Mouse (Mus musculus) intestine, postnatal 0 days (tissue): Measurements from ENCODE around the gene Synpo2. TPM values are rescaled to one million over a fixed set of nuclear protein-coding genes. Genes with fewer than 3 reads are reported as not detected.

Source experiments
- ATAC-seq: fragments of 200-750 bp; cut with Nextera tagmentation; 2 replicates; pipeline ENCODE4 v1.8.0; 2017; ENCODE audit warnings: mild to moderate bottlenecking, moderate TSS enrichment, moderate library complexity
- H3K27ac ChIP-seq: fragments of 300-500 bp; sonication (generic); 2 replicates; pipeline ENCODE4 v1.5.1; 2014; ENCODE audit warnings: mild to moderate bottlenecking, low read depth, low read length, moderate library complexity
- H3K27me3 ChIP-seq: fragments of 300-500 bp; sonication (generic); replicated peaks from 2 replicates; pipeline ENCODE4 v1.6.1; 2014; ENCODE audit warnings: low read length, mixed read lengths; ENCODE audit not compliant: control insufficient read depth, insufficient read depth
- H3K36me3 ChIP-seq: fragments of 300-500 bp; sonication (generic); 2 replicates; pipeline ENCODE4 v1.6.1; 2014; ENCODE audit warnings: mild to moderate bottlenecking, moderate library complexity; ENCODE audit not compliant: control insufficient read depth, insufficient read depth
- H3K4me1 ChIP-seq: fragments of 300-500 bp; sonication (generic); replicated peaks from 2 replicates; pipeline ENCODE4 v1.6.1; 2014; ENCODE audit warnings: antibody characterized with exemption, low read length, mixed read lengths; ENCODE audit not compliant: control insufficient read depth, insufficient read depth
- H3K4me2 ChIP-seq: fragments of 300-500 bp; sonication (generic); replicated peaks from 2 replicates; pipeline ENCODE4 v1.6.1; 2014; ENCODE audit warnings: low read depth, mild to moderate bottlenecking, moderate library complexity
- H3K4me3 ChIP-seq: fragments of 300-500 bp; sonication (generic); 2 replicates; pipeline ENCODE4 v1.5.1; 2014; ENCODE audit warnings: low read depth, low read length
- H3K9ac ChIP-seq: fragments of 300-500 bp; sonication (generic); 2 replicates; pipeline ENCODE4 v1.6.1; 2014; ENCODE audit warnings: mild to moderate bottlenecking, low read depth, low read length
- H3K9me3 ChIP-seq: fragments of 300-500 bp; sonication (generic); 2 replicates; pipeline ENCODE4 v1.6.1; 2016; ENCODE audit warnings: mixed run types; ENCODE audit not compliant: control insufficient read depth
- CTCF ChIP-seq: sonication (generic); IDR thresholded peaks from 2 replicates; pipeline ENCODE4 v1.5.1; 2016; ENCODE audit warnings: low read depth, mild to moderate bottlenecking, control low read depth, antibody characterized with exemption, moderate library complexity
- WGBS: fragments of 180-500 bp; shearing (Covaris S2); extraction: QIAGEN DNeasy Blood & Tissue Kit; methylation state at CpG from one replicate; pipeline ENCODE4 v1.1.7; 2014; 5-methylcytosine and 5-hydroxymethylcytosine counted together
- polyA plus RNA-seq: library from polyadenylated mRNA; unstranded; fragments of >200 nt; fragmentation: Nextera tagmentation; extraction: Ambion mirVana; gene quantifications from 2 replicates; pipeline ENCODE4 v1.2.1, GENCODE M21; 2015

Gene Synpo2
- polyA plus RNA-seq: 23.9 and 25.3 TPM in 2 replicates

- peak; percentile 56; the same call in 1 of the 2 replicates for ATAC-seq
- peaks cover 4% of the 10 kb centered on the region; the same call in 1 of the 2 replicates for H3K9me3 ChIP-seq
- 0 out of 2 replicates have a peak, but pooled peaks cover 3% of the 10 kb centered on the region for H3K4me1 ChIP-seq
- no peak within 1 kb of the TSS for H3K27ac ChIP-seq
- under 1% methylated on average over 20 of the region's 20 CpGs for WGBS
- peak within 1 kb of the TSS; percentile 55 for H3K4me3 ChIP-seq
- H3K9ac ChIP-seq: peak within 1 kb of the TSS; percentile 12
- no peaks in the 10 kb centered on the region for H3K36me3 ChIP-seq
- TF ChIP-seq CTCF: no peak
- H3K4me2 ChIP-seq: peak within 1 kb of the TSS; percentile 77
- no peaks in the 10 kb centered on the region for H3K27me3 ChIP-seq
Observed at GRCm38 (mm10) chr3:123235921-123236320, at the start of gene Synpo2. Synpo2 (minus strand) TSS chr3:123236149.

GRCm38 (mm10) chr3:123285649-123286048, 49.7 kb upstream of the Synpo2 start:
- no peak overlapping the region for H3K4me3 ChIP-seq
- H3K9me3 ChIP-seq: no peaks in the 10 kb centered on the region
- H3K4me2 ChIP-seq: no peak overlapping the region
- no peak for ATAC-seq
- H3K36me3 ChIP-seq: peaks cover 14% of the 10 kb centered on the region
- H3K9ac ChIP-seq: no peak overlapping the region
- no peak for TF ChIP-seq CTCF
- no peaks in the 10 kb centered on the region for H3K27me3 ChIP-seq
- H3K4me1 ChIP-seq: no peaks in the 10 kb centered on the region; the same call in 1 of the 2 replicates
- no peak overlapping the region for H3K27ac ChIP-seq

- Histone ChIP-seq H3K36me3 (peaks cover 27% of the 10 kb centered on the region), H3K27me3 (no peaks in the 10 kb centered on the region), H3K27ac (peak overlapping the region; percentile 76; the same call in 1 of the 2 replicates), H3K4me2 (no peak overlapping the region), H3K9me3 (no peaks in the 10 kb centered on the region), H3K4me1 (no peaks in the 10 kb centered on the region; the same call in 1 of the 2 replicates), H3K9ac (no peak overlapping the region), H3K4me3 (no peak overlapping the region)
- no peak for ATAC-seq
- no peak for TF ChIP-seq CTCF
- WGBS: 91% methylated on average over 5 of the region's 5 CpGs
Observed at GRCm38 (mm10) chr3:123284284-123284683, 48.3 kb upstream of the Synpo2 start.

- no peak for TF ChIP-seq CTCF
- H3K4me1 ChIP-seq: no peaks in the 10 kb centered on the region
- no peak overlapping the region for H3K4me3 ChIP-seq
- H3K27ac ChIP-seq: peak overlapping the region; percentile 76
- peak; percentile 96 for ATAC-seq
- no peak overlapping the region for H3K4me2 ChIP-seq
- H3K36me3 ChIP-seq: peaks cover 38% of the 10 kb centered on the region
- H3K9me3 ChIP-seq: no peaks in the 10 kb centered on the region
- 60% methylated on average over 12 of the region's 12 CpGs for WGBS
- no peak overlapping the region for H3K9ac ChIP-seq
- H3K27me3 ChIP-seq: no peaks in the 10 kb centered on the region
Observed at GRCm38 (mm10) chr3:123282866-123283615, 47.1 kb upstream of the Synpo2 start.

GRCm38 (mm10) chr3:123267741-123268201, 31.8 kb upstream of the Synpo2 start:
- Histone ChIP-seq H3K36me3 (peaks cover 27% of the 10 kb centered on the region), H3K27ac (peak overlapping the region; percentile 96), H3K4me2 (peak overlapping the region; percentile 76), H3K4me1 (no peaks in the 10 kb centered on the region), H3K9ac (peak overlapping the region; percentile 79), H3K9me3 (no peaks in the 10 kb centered on the region), H3K27me3 (no peaks in the 10 kb centered on the region), H3K4me3 (peak overlapping the region; percentile 70)
- no peak for TF ChIP-seq CTCF
- under 1% methylated on average over 25 of the region's 25 CpGs for WGBS
- ATAC-seq: peak; percentile 61

- WGBS: 3% methylated on average over 68 of the region's 68 CpGs
- Histone ChIP-seq H3K27me3 (no peaks in the 10 kb centered on the region), H3K4me3 (peak within 1 kb of the TSS; percentile 70), H3K9me3 (no peaks in the 10 kb centered on the region), H3K4me1 (no peaks in the 10 kb centered on the region), H3K27ac (peak within 1 kb of the TSS; percentile 96), H3K9ac (peak within 1 kb of the TSS; percentile 79), H3K36me3 (peaks cover 21% of the 10 kb centered on the region), H3K4me2 (peak within 1 kb of the TSS; percentile 76)
- ATAC-seq: peak; percentile 93
- no peak for TF ChIP-seq CTCF
Observed at GRCm38 (mm10) chr3:123266753-123267651, 31.1 kb upstream of the Synpo2 start, which contains the start of gene Sec24d. Sec24d (plus strand) TSS chr3:123267455.
